Mouse (Mus musculus) MEL (cell line): Measurements from ENCODE around the gene Nadk. TPM values are rescaled to one million over a fixed set of nuclear protein-coding genes. Genes with fewer than 3 reads are reported as not detected.

Experiments
- DNase-seq: peaks from one replicate; pipeline ENCODE4 v3.0.0; 2011; ENCODE audit warnings: low read depth, low spot score
- H3K27ac ChIP-seq: 2 replicates; pipeline ENCODE4 v1.5.1; 2012; ENCODE audit warnings: low read depth, mild to moderate bottlenecking, control low read depth, low read length, moderate library complexity; ENCODE audit not compliant: control insufficient read depth
- H3K27me3 ChIP-seq, 2 experiments: fragments of 150-350 bp in 1 of 2; sonication (generic) in 1 of 2; 2 replicates each; pipeline ENCODE4 v1.6.1; 2012; ENCODE audit warnings: low read length in 2 of 2, mild to moderate bottlenecking in 2 of 2, improper control_type of control experiment in 1 of 2, moderate library complexity in 1 of 2; ENCODE audit not compliant: insufficient read depth in 2 of 2, control insufficient read depth in 1 of 2
- H3K36me3 ChIP-seq, 2 experiments: 2 replicates each; pipeline ENCODE4 v1.6.1; 2012 to 2014; ENCODE audit warnings: low read length in 2 of 2, improper control_type of control experiment in 1 of 2, inconsistent platforms in 1 of 2, mild to moderate bottlenecking in 1 of 2; ENCODE audit not compliant: insufficient read depth in 2 of 2, control insufficient read depth in 1 of 2
- H3K4me1 ChIP-seq, 2 experiments: fragments of 150-350 bp in 1 of 2; sonication (generic) in 1 of 2; 2 replicates each; pipeline ENCODE4 v1.6.1; 2012; ENCODE audit warnings: low read length in 2 of 2, improper control_type of control experiment in 1 of 2, mild to moderate bottlenecking in 1 of 2; ENCODE audit not compliant: insufficient read depth in 2 of 2, control insufficient read depth in 1 of 2
- H3K4me3 ChIP-seq, 2 experiments: fragments of 150-350 bp in 1 of 2; sonication (generic) in 1 of 2; 2 replicates each; pipeline ENCODE4 v1.5.1; 2012; ENCODE audit warnings: low read depth in 2 of 2, low read length in 2 of 2, mild to moderate bottlenecking in 2 of 2, moderate library complexity in 2 of 2, control low read depth in 1 of 2, improper control_type of control experiment in 1 of 2; ENCODE audit not compliant: control insufficient read depth in 1 of 2, insufficient read depth in 1 of 2
- H3K79me2 ChIP-seq: 2 replicates; pipeline ENCODE4 v1.6.1; 2012; ENCODE audit warnings: mild to moderate bottlenecking, low read length, moderate library complexity; ENCODE audit not compliant: control insufficient read depth, poor library complexity, insufficient read depth
- H3K9ac ChIP-seq: 2 replicates; pipeline ENCODE4 v1.6.1; 2012; ENCODE audit warnings: low read depth, mild to moderate bottlenecking, control low read depth, low read length, moderate library complexity; ENCODE audit not compliant: control insufficient read depth, poor library complexity, severe bottlenecking
- H3K9me3 ChIP-seq: fragments of 150-350 bp; sonication (generic); replicated peaks from 2 replicates; pipeline ENCODE4 v1.6.1; 2012; ENCODE audit warnings: mild to moderate bottlenecking, low read length, improper control_type of control experiment, moderate library complexity; ENCODE audit not compliant: insufficient read depth
- CTCF ChIP-seq, 3 experiments: IDR thresholded peaks in 2 of 3; conservative IDR thresholded peaks in 1 of 3; 2 replicates each; pipeline ENCODE4 v1.5.1; 2011 to 2012; ENCODE audit warnings: low read length in 3 of 3, low read depth in 2 of 3, mild to moderate bottlenecking in 2 of 3, improper control_type of control experiment in 1 of 3, inconsistent platforms in 1 of 3, mixed read lengths in 1 of 3, moderate library complexity in 1 of 3; ENCODE audit not compliant: control insufficient read depth in 1 of 3, insufficient read depth in 1 of 3, poor library complexity in 1 of 3, severe bottlenecking in 1 of 3
- ETS1 ChIP-seq: IDR thresholded peaks from 2 replicates; pipeline ENCODE4 v1.6.1; 2012; ENCODE audit warnings: low read depth, mild to moderate bottlenecking, inconsistent platforms, low read length, improper control_type of control experiment, moderate library complexity
- GABPA ChIP-seq: IDR thresholded peaks from 2 replicates; pipeline ENCODE4 v1.6.1; 2012; ENCODE audit warnings: low read depth, mild to moderate bottlenecking, inconsistent platforms, low read length, improper control_type of control experiment, moderate library complexity
- HCFC1 ChIP-seq: IDR thresholded peaks from 2 replicates; pipeline ENCODE4 v1.6.1; 2012; ENCODE audit warnings: low read depth, mild to moderate bottlenecking, inconsistent platforms, low read length, improper control_type of control experiment, moderate library complexity
- MAX ChIP-seq: IDR thresholded peaks from 2 replicates; pipeline ENCODE4 v1.6.1; 2011; ENCODE audit warnings: low read length, improper control_type of control experiment
- MEF2A ChIP-seq: IDR thresholded peaks from 2 replicates; pipeline ENCODE4 v1.6.1; 2014; ENCODE audit warnings: low read depth, mild to moderate bottlenecking, inconsistent platforms, low read length, improper control_type of control experiment; ENCODE audit not compliant: poor library complexity, insufficient replicate concordance, severe bottlenecking; ENCODE audit errors: extremely low read depth
- NELFE ChIP-seq: IDR thresholded peaks from 2 replicates; pipeline ENCODE4 v1.6.1; 2011; ENCODE audit warnings: low read depth, low read length, improper control_type of control experiment
- POLR2A ChIP-seq, 2 experiments: IDR thresholded peaks; 2 replicates each; pipeline ENCODE4 v1.6.1; 2011 to 2012; ENCODE audit warnings: low read length in 2 of 2, mild to moderate bottlenecking in 2 of 2, control low read depth in 1 of 2, improper control_type of control experiment in 1 of 2, low read depth in 1 of 2, moderate library complexity in 1 of 2; ENCODE audit not compliant: control insufficient read depth in 1 of 2, insufficient read depth in 1 of 2, poor library complexity in 1 of 2
- RAD21 ChIP-seq: IDR thresholded peaks from 2 replicates; pipeline ENCODE4 v1.6.1; 2011; ENCODE audit warnings: mild to moderate bottlenecking, low read depth, low read length, improper control_type of control experiment
- RCOR1 ChIP-seq: IDR thresholded peaks from 2 replicates; pipeline ENCODE4 v1.6.1; 2012; ENCODE audit warnings: low read depth, mild to moderate bottlenecking, inconsistent platforms, low read length, improper control_type of control experiment
- SMC3 ChIP-seq: IDR thresholded peaks from 2 replicates; pipeline ENCODE4 v1.6.1; 2011; ENCODE audit warnings: low read depth, low read length, improper control_type of control experiment
- USF2 ChIP-seq, 2 experiments: IDR thresholded peaks; 2 replicates each; pipeline ENCODE4 v1.6.1; 2011 to 2012; ENCODE audit warnings: improper control_type of control experiment in 2 of 2, low read length in 2 of 2, borderline replicate concordance in 1 of 2, inconsistent platforms in 1 of 2, low read depth in 1 of 2, mild to moderate bottlenecking in 1 of 2; ENCODE audit not compliant: insufficient read depth in 1 of 2
- ZC3H11A ChIP-seq: IDR thresholded peaks from 2 replicates; pipeline ENCODE4 v1.6.1; 2012; ENCODE audit warnings: low read depth, mild to moderate bottlenecking, inconsistent platforms, low read length, improper control_type of control experiment
- polyA plus RNA-seq, 2 experiments: library from polyadenylated mRNA; stranded (reverse) in 1 of 2; unstranded in 1 of 2; fragments of >175 nt in 1 of 2; fragments of >200 nt in 1 of 2; gene quantifications; 2 replicates each; pipeline versions ENCODE4 v1.2.1 to v1.2.4; 2012; ENCODE audit warnings: low replicate concordance in 2 of 2, low read depth in 1 of 2; ENCODE audit not compliant: insufficient read length in 2 of 2, insufficient read depth in 1 of 2, missing spikeins in 1 of 2
- total RNA-seq: library from RNA; depleted of rRNA; stranded (reverse); fragments of 300-350 nt; gene quantifications from 2 replicates; pipeline ENCODE4 v1.2.3, GENCODE M21; 2012

Nadk gene
- total and polyA plus RNA-seq, 3 experiments: 53.2 to 258 (median 151) TPM

DNA sequence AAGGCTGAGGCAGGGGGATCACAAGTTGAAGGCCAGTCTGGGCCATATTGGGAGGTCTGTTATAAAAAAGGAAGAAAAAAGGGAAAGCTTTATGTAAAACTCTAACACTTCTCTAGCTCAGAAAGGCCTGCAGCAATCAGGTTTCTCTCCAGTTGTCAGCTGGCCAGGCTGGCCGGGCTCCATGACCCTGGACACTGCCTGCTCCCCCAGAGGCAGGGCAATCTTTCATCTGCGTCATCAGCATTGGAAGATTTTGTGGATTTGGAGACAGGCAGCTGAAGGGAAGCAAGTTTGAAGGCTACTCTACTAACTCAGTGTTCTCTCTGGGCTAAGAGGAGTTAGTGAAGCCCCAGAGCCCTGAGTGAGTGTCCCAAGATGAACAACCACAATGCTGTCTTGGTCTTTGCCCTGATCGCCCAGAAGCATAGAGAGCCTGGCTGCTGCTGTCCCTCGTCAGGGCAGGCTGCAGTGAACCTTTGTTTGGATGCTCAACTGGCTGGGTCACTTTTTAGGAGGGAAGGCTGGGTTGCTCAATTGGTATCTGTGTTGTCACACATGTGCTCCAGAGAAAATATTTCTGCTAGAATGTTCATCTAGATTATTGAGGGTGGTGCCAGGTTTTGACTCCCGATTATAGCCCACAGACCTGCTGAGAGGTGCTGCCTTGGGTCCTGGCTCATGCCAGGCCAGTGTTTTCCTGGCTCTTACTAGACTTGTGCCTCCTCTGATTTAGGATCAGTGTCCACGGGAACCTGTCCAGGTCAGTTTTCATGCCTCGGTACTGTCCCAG lies 16.4 kb downstream of the Nadk start:
- no peaks in the 10 kb centered on the region for H3K27me3 ChIP-seq
- H3K79me2 ChIP-seq: peaks cover 15% of the 10 kb centered on the region
- no peak overlapping the region for H3K9ac ChIP-seq
- no peaks in the 10 kb centered on the region for H3K9me3 ChIP-seq
- H3K4me3 ChIP-seq: no peak overlapping the region
- peaks cover 0 to 9% of the 10 kb centered on the region in 2 experiments; a peak in 3 of 4 replicates for H3K4me1 ChIP-seq
- peaks cover 7 to 25% of the 10 kb centered on the region in 2 experiments; a peak in 3 of 4 replicates for H3K36me3 ChIP-seq
- DNase-seq: no peak
- H3K27ac ChIP-seq: no peak overlapping the region
- TF ChIP-seq POLR2A (IDR thresholded peaks at IDR 0.05; ENCODE audit: control insufficient read depth in 1 of 2, insufficient read depth in 1 of 2, low read depth in 1 of 2, low read length in 2 of 2, poor library complexity in 1 of 2) (0 out of 4 replicates have a peak, but pooled peaks of 1 of the 2 experiments have one; percentile 11), RAD21 (no peak)
- TF ChIP-seq, all 39 proteins: peak for 1

DNA sequence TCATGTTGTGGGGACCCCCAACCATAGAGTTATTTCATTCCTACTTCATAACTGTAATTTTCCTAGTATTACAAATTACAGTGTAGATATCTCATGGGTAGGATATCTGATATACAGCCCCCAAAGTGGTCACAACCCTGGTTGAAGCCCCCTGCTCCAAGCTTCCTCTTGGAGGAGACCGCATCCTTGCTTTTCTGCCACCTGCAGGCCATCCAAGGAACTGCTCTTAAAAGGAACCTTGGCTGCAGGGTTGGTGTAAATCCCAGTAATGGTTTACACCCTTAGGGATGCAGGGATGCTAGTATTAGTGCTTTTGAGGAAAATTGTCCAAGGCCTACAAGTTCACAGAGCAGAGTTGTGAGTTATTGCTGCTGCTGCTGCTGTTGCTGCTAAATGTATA lies 18.2 kb downstream of the Nadk start:
- Histone ChIP-seq H3K4me3 (no peak overlapping the region), H3K36me3 (peaks cover 0 to 31% of the 10 kb centered on the region in 2 experiments; a peak in 2 of 4 replicates), H3K27me3 (no peaks in the 10 kb centered on the region), H3K4me1 (no peaks in the 10 kb centered on the region), H3K9ac (no peak overlapping the region), H3K79me2 (peaks cover 4% of the 10 kb centered on the region; the same call in 1 of the 2 replicates), H3K27ac (no peak overlapping the region), H3K9me3 (no peaks in the 10 kb centered on the region)
- DNase-seq: peak; percentile 61
- TF ChIP-seq ZC3H11A: peak; percentile 28; the same call in 1 of the 2 replicates
- TF ChIP-seq USF2 (IDR thresholded peaks at IDR 0.05; ENCODE audit: borderline replicate concordance in 1 of 2, insufficient read depth in 1 of 2, low read depth in 1 of 2, low read length in 2 of 2): no peak
- TF ChIP-seq RAD21: peak; percentile 36
- TF ChIP-seq SMC3: peak; percentile 71
- peak; percentile 73 to 90 (median 75) for TF ChIP-seq CTCF (IDR thresholded peaks at IDR 0.05 in 2 of 3, conservative IDR thresholded peaks at IDR 0.05 in 1 of 3; ENCODE audit: control insufficient read depth in 1 of 3, insufficient read depth in 1 of 3, low read depth in 2 of 3, low read length in 3 of 3, poor library complexity in 1 of 3, severe bottlenecking in 1 of 3)
- TF ChIP-seq MEF2A: no peak
- TF ChIP-seq MAX: no peak
- TF ChIP-seq GABPA: no peak

DNA sequence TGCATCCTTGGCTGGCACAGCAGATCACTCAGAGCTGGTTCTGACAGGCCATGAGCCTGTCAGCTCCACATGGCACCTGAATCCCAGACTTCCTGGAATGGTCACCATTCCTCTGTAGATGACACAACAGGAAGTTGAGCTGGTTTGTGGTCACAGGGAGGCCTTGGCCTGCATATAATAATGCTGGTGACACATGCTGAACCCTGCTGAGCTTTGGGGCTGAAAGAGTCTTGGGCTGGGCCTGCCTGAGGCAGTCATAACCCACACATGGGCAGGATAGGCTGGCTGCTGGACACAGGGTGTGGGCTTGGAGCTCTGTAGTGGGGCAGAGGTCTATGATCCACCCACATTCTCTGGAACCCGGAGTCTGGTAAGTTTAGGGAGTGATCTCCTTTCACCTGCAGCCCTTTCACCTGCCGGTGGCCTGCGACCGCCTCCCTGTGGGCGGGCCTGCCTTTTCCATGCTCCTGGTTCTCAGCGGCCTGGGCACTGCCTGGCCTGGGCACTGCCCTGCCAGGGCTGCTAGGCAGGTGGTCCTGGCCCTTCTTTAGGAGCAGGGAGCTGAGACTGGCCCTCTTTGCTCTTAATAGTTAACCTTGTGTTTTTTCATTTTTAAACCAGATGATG lies 20.2 kb downstream of the Nadk start:
- no peak overlapping the region for H3K4me3 ChIP-seq
- TF ChIP-seq HCFC1 (no peak), NELFE (no peak), MAX (no peak), RCOR1 (no peak), GABPA (no peak), ZC3H11A (no peak), ETS1 (no peak)

More for the DNA sequence above, 20.2 kb downstream of the Nadk start:
- Histone ChIP-seq H3K27me3 (no peaks in the 10 kb centered on the region), H3K4me1 (no peaks in the 10 kb centered on the region), H3K27ac (no peak overlapping the region), H3K9me3 (no peaks in the 10 kb centered on the region), H3K9ac (no peak overlapping the region), H3K36me3 (peaks cover 0 to 40% of the 10 kb centered on the region in 2 experiments; a peak in 2 of 4 replicates), H3K79me2 (no peaks in the 10 kb centered on the region)
- no peak for DNase-seq
